Mouse (Mus musculus) midbrain, postnatal 0 days (tissue): ENCODE measurements at regions not wholly inside any gene's neighbourhood (a gene's known extent, or its start where the extent isn't known, plus 50 kb on each side); places are given as distances from the start of the nearest gene placed in this dataset.
"Not testable (repeated sequence)": the region's sequence is repeated elsewhere in the genome, so short reads cannot be mapped to it uniquely, and the experiment has no call there.

ENCODE experiments used
- ATAC-seq: fragments of 200-750 bp; cut with Nextera tagmentation; 2 replicates; pipeline ENCODE4 v1.8.0; 2017; ENCODE audit warnings: moderate number of reproducible peaks, mild to moderate bottlenecking, moderate TSS enrichment, moderate library complexity; ENCODE audit not compliant: low FRiP score
- DNase-seq: peaks from one replicate; pipeline ENCODE4 v3.0.0-alpha.2; 2015; ENCODE audit warnings: low spot score
- H3K27ac ChIP-seq: fragments of 300-500 bp; sonication (generic); 2 replicates; pipeline ENCODE4 v1.5.1; 2014; ENCODE audit warnings: low read depth, mild to moderate bottlenecking, low read length, mixed read lengths
- H3K27me3 ChIP-seq: fragments of 300-500 bp; sonication (generic); 2 replicates; pipeline ENCODE4 v1.6.1; 2014; ENCODE audit warnings: low read length, control low read depth, mixed read lengths; ENCODE audit not compliant: insufficient read depth
- H3K36me3 ChIP-seq: fragments of 300-500 bp; sonication (generic); 2 replicates; pipeline ENCODE4 v1.6.1; 2014; ENCODE audit warnings: low read length, control low read depth, mixed read lengths; ENCODE audit not compliant: insufficient read depth
- H3K4me1 ChIP-seq: fragments of 300-500 bp; sonication (generic); 2 replicates; pipeline ENCODE4 v1.6.1; 2014; ENCODE audit warnings: mild to moderate bottlenecking, control low read depth, antibody characterized with exemption, low read length, mixed read lengths; ENCODE audit not compliant: insufficient read depth
- H3K4me2 ChIP-seq: fragments of 300-500 bp; sonication (generic); 2 replicates; pipeline ENCODE4 v1.6.1; 2014; ENCODE audit warnings: low read depth, mild to moderate bottlenecking, low read length, mixed read lengths; ENCODE audit not compliant: poor library complexity, severe bottlenecking
- H3K4me3 ChIP-seq: fragments of 300-500 bp; sonication (generic); 2 replicates; pipeline ENCODE4 v1.5.1; 2014; ENCODE audit warnings: low read depth, mild to moderate bottlenecking, low read length, moderate library complexity
- H3K9ac ChIP-seq: fragments of 300-500 bp; sonication (generic); replicated peaks from 2 replicates; pipeline ENCODE4 v1.6.1; 2014; ENCODE audit warnings: mild to moderate bottlenecking, low read length, moderate library complexity, mixed read lengths; ENCODE audit not compliant: poor library complexity, severe bottlenecking
- H3K9me3 ChIP-seq: fragments of 300-500 bp; sonication (generic); 2 replicates; pipeline ENCODE4 v1.6.1; 2016; ENCODE audit warnings: low read length, control low read depth
- CTCF ChIP-seq: IDR thresholded peaks from 2 replicates; pipeline ENCODE4 v1.5.1; 2016; ENCODE audit warnings: antibody characterized with exemption, mild to moderate bottlenecking
- WGBS: fragments of 180-500 bp; shearing (Covaris S2); extraction: QIAGEN DNeasy Blood & Tissue Kit; methylation state at CpG from one replicate; pipeline ENCODE4 v1.1.7; 2014; 5-methylcytosine and 5-hydroxymethylcytosine counted together

DNA sequence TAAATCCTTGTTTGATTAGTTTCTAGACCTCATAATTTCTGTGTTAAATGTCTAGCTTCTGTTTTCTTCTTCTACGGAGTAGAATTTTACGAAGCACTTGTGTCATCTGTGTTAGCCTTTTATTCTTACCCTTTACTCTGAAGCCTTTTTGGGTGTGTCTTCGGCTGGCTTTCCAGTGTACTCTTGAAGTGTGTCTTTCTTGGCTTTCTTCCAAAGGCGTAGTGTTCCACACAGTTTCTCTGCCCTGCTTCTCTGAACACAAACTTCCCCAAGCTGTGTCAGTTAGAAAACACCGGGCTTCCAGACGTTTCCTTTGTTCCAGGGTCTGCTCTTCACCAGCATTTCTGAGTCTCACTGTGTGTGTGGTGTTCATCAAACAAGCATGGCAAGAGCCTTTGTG is 152.7 kb downstream of the Lyplal1 start:
- H3K4me1 ChIP-seq, result no peaks in the 10 kb centered on the region
- H3K4me2 ChIP-seq, result no peak overlapping the region
- DNase-seq (no peak), ATAC-seq (no peak)
- TF ChIP-seq CTCF, result no peak
- H3K27me3 ChIP-seq, result no peaks in the 10 kb centered on the region
- H3K36me3 ChIP-seq, result no peaks in the 10 kb centered on the region
- WGBS, result 65% methylated on average over 6 of the region's 6 CpGs
- no peak overlapping the region for H3K4me3 ChIP-seq
- H3K9ac ChIP-seq, result no peak overlapping the region
- H3K27ac ChIP-seq, result no peak overlapping the region
- H3K9me3 ChIP-seq, result no peaks in the 10 kb centered on the region

DNA sequence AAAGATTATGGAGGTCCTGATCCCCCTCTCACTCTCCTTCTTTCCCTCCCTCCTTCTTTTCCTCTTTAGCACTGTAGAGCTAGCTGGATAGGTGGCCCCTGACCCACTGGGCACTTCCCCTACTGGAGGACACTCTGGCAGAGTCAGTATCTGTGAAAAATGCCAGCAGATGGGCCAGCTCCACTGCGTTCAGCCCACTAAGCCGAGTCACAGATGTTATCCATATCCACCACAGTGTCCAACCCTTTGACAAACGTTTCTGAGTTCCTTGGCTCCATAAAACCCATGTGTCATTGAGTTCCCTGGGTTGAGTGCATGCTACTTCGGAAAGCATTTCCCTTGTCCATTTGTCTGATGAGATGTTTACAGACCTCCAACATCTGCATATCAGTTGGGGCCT is 149.9 kb downstream of the Lyplal1 start:
- Histone ChIP-seq H3K27ac (no peak overlapping the region), H3K4me3 (no peak overlapping the region), H3K4me2 (no peak overlapping the region), H3K9me3 (no peaks in the 10 kb centered on the region), H3K9ac (no peak overlapping the region), H3K27me3 (no peaks in the 10 kb centered on the region), H3K36me3 (no peaks in the 10 kb centered on the region), H3K4me1 (no peaks in the 10 kb centered on the region)
- DNase-seq, result no peak
- TF ChIP-seq CTCF, result no peak
- WGBS, result 87% methylated on average over 4 of the region's 4 CpGs
- no peak for ATAC-seq

DNA sequence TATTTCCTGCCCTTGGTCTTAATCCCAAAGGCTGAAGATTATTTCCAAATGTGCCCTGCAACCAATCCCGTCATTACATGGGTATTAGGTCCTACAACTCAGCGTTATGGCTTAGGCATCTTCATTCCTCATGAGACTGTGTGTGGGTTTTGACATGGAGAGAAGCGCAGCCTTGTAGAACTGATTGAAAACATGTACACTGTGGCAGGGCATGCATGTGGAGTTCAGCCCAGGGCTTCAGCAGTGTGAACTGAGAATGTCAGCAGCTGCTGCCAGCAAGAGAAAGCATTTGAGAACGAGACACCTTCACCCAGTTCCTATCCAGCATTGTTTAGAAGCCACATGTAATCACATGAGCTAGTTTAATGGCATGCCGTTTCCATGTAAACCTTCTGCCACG is 149.3 kb downstream of the Lyplal1 start:
- Histone ChIP-seq H3K4me2 (no peak overlapping the region), H3K4me3 (no peak overlapping the region), H3K36me3 (no peaks in the 10 kb centered on the region), H3K9me3 (no peaks in the 10 kb centered on the region), H3K27ac (no peak overlapping the region), H3K4me1 (no peaks in the 10 kb centered on the region), H3K27me3 (no peaks in the 10 kb centered on the region), H3K9ac (no peak overlapping the region)
- 83% methylated on average over 6 of the region's 6 CpGs for WGBS
- no peak for DNase-seq
- TF ChIP-seq CTCF, result no peak
- ATAC-seq, result no peak

DNA sequence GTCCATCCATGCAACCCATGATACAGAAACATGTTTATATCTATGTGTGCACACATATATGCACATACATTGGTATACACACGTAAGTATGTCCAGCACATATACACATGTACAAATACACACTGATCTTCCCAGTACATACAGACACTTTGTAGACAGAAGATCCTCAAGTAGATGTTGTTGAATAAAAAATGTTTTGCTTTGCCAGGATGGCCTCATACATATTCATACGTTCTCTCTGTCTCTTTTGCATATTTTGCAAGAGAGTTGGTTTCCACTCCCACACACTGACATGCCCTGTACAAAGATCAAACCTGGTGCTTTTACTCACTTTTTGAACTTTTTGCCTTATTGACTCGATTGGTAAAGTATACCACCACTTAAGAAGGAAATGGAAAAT is 148.5 kb downstream of the Lyplal1 start:
- no peak overlapping the region for H3K9ac ChIP-seq
- ATAC-seq (no peak), DNase-seq (no peak)
- WGBS, result 79% methylated on average over 3 of the region's 3 CpGs
- no peaks in the 10 kb centered on the region for H3K9me3 ChIP-seq
- no peak overlapping the region for H3K4me3 ChIP-seq
- no peak overlapping the region for H3K4me2 ChIP-seq
- H3K4me1 ChIP-seq, result no peaks in the 10 kb centered on the region
- H3K27ac ChIP-seq, result no peak overlapping the region
- H3K27me3 ChIP-seq, result no peaks in the 10 kb centered on the region
- TF ChIP-seq CTCF, result no peak
- H3K36me3 ChIP-seq, result no peaks in the 10 kb centered on the region

DNA sequence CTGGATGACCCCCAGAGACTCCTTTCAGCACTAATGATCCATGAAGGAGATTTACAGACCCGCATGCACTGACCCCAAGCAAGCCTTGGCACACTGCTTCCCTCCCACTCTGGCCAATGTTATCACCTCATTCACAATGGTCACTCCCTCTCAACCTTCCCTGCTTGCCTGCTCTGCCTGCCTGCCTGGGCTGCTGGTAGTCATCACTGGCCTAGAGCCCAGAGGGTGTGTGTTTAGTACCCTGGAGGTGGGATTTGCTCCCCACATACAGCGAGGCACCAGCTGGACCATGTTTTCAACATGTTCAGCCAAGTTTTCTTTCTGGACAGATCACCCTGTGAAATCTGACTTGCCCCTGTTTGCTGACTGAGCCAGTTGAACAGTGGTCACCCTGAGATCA is 147.9 kb downstream of the Lyplal1 start:
- TF ChIP-seq CTCF, result no peak
- no peaks in the 10 kb centered on the region for H3K36me3 ChIP-seq
- peak; percentile 73 for DNase-seq
- 25% methylated on average over 2 of the region's 2 CpGs for WGBS
- H3K9ac ChIP-seq, result no peak overlapping the region
- no peaks in the 10 kb centered on the region for H3K27me3 ChIP-seq
- no peak overlapping the region for H3K4me3 ChIP-seq
- no peaks in the 10 kb centered on the region for H3K4me1 ChIP-seq
- H3K27ac ChIP-seq, result no peak overlapping the region
- no peaks in the 10 kb centered on the region for H3K9me3 ChIP-seq
- H3K4me2 ChIP-seq, result no peak overlapping the region
- no peak for ATAC-seq

DNA sequence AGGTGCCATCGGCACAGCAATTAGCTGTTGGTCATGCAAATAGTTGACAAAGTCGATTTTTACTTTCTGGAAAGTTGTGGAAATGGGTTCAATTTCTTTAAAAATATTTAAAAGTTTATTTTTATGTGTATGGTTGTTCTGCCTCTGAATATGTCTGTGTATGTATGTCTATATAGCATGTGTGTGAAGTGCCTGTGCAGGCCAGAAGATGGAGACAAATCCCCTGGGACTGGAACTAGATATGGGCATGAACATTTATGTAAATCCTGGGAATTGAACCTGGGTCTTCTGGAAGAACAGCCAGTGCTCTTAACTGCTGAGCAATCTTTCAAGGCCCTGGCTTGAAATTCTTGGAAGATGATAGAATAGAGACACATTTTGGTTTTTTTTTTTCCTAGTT is 140.0 kb downstream of the Lyplal1 start:
- Histone ChIP-seq H3K4me2 (no peak overlapping the region), H3K36me3 (no peaks in the 10 kb centered on the region), H3K4me1 (no peaks in the 10 kb centered on the region), H3K27me3 (no peaks in the 10 kb centered on the region), H3K9me3 (no peaks in the 10 kb centered on the region), H3K27ac (no peak overlapping the region), H3K9ac (no peak overlapping the region), H3K4me3 (no peak overlapping the region)
- WGBS, result 89% methylated on average over 2 of the region's 2 CpGs
- ATAC-seq, result no peak
- peak; percentile 19 for DNase-seq
- peak; percentile 52 for TF ChIP-seq CTCF

DNA sequence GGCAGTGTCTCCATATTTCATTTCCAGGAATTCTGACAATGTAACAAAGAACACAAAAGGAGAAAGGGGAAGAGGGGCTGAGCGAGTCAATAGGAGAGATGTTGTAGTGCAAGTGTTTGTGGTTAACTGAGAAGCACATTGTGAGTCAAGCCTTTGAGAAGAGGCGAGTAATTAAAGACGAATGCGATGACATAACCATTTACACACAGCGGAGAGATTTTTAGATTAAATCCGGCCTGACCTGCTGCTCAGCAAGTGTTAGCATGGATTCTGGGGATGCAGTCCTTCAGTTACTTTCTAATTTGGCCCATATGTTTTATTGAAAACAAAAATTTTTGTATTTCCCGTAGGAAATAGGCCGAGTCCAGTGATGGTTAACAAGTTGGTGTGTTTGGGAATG is 127.7 kb downstream of the Lyplal1 start:
- WGBS, result 76% methylated on average over 8 of the region's 8 CpGs
- no peak for ATAC-seq
- H3K36me3 ChIP-seq, result no peaks in the 10 kb centered on the region
- H3K9ac ChIP-seq, result no peak overlapping the region
- no peak overlapping the region for H3K4me3 ChIP-seq
- no peak overlapping the region for H3K27ac ChIP-seq
- no peaks in the 10 kb centered on the region for H3K4me1 ChIP-seq
- H3K27me3 ChIP-seq, result no peaks in the 10 kb centered on the region
- no peak overlapping the region for H3K4me2 ChIP-seq
- H3K9me3 ChIP-seq, result no peaks in the 10 kb centered on the region
- no peak for DNase-seq
- no peak for TF ChIP-seq CTCF

DNA sequence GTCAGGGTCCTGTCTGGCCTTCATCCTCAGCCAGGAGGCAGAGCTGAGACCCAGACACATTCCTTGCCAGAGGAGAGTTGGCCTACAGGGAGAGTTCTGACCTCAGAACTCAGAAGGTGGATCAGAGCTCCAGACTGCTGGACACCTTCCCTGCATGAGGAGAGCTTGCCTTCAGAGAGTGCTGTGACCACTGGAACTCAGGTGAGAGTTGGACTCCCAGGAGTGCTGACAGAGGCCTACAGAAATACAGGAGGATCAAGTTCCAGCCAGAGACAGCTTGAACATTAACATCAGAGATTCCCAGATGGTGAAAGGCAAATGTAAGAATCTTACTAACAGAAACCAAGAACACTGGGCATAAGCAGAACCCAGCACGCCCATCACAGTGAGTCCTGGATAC is 117.0 kb downstream of the Lyplal1 start:
- not testable (repeated sequence) for H3K4me1 ChIP-seq, H3K27me3 ChIP-seq, H3K4me3 ChIP-seq, H3K4me2 ChIP-seq, H3K9me3 ChIP-seq, H3K9ac ChIP-seq, H3K27ac ChIP-seq, H3K36me3 ChIP-seq, DNase-seq, ATAC-seq
- WGBS, result 95% methylated on average over 1 of the region's 1 CpGs
